Mouse (Mus musculus): ENCODE measurements around the gene Eral1. TPM values are rescaled to one million over a fixed set of nuclear protein-coding genes. Genes with fewer than 3 reads are reported as not detected.

Gene Eral1
- polyA plus RNA-seq, 1 experiment from 2014 or later, result 31.2 TPM

GRCm38 (mm10) chr11:78116146-78116410 is 35.9 kb upstream of the Eral1 start:
- no peak overlapping the region for H3K27ac ChIP-seq (ENCODE audit: low read length)

GRCm38 (mm10) chr11:78115367-78116145 is 35.4 kb upstream of the Eral1 start:
- ATAC-seq, result peak; percentile 100
- Histone ChIP-seq H3K27ac (ENCODE audit: low read length) (peak overlapping the region; percentile 83), H3K4me1 (ENCODE audit: control insufficient read depth, insufficient read depth, low read length) (peaks cover 24% of the 10 kb centered on the region), H3K36me3 (ENCODE audit: control insufficient read depth, insufficient read depth, low read length) (no peaks in the 10 kb centered on the region), H3K4me3 (ENCODE audit: low read length) (peak overlapping the region; percentile 80), H3K9ac (ENCODE audit: low read depth, low read length) (peak overlapping the region; percentile 77), H3K4me2 (ENCODE audit: low read depth, low read length) (peak overlapping the region; percentile 60), H3K9me3 (ENCODE audit: control insufficient read depth, low read length) (no peaks in the 10 kb centered on the region), H3K27me3 (replicated peaks; ENCODE audit: control insufficient read depth, insufficient read depth, low read length) (no peaks in the 10 kb centered on the region)
- under 1% methylated on average over 31 of the region's 37 CpGs for WGBS

More at GRCm38 (mm10) chr11:78116146-78116410, 35.9 kb upstream of the Eral1 start:
- no peak for ATAC-seq
- Histone ChIP-seq H3K4me3 (ENCODE audit: low read length) (peak overlapping the region; percentile 80), H3K36me3 (ENCODE audit: control insufficient read depth, insufficient read depth, low read length) (no peaks in the 10 kb centered on the region), H3K9ac (ENCODE audit: low read depth, low read length) (peak overlapping the region; percentile 77), H3K4me1 (ENCODE audit: control insufficient read depth, insufficient read depth, low read length) (peaks cover 24% of the 10 kb centered on the region), H3K9me3 (ENCODE audit: control insufficient read depth, low read length) (no peaks in the 10 kb centered on the region), H3K4me2 (ENCODE audit: low read depth, low read length) (peak overlapping the region; percentile 60), H3K27me3 (replicated peaks; ENCODE audit: control insufficient read depth, insufficient read depth, low read length) (no peaks in the 10 kb centered on the region)
- WGBS, result 11% methylated on average over 5 of the region's 5 CpGs

GRCm38 (mm10) chr11:78114676-78115366 is 34.6 kb upstream of the Eral1 start:
- no peaks in the 10 kb centered on the region for H3K27me3 ChIP-seq (replicated peaks; ENCODE audit: control insufficient read depth, insufficient read depth, low read length)
- peak overlapping the region; percentile 60 for H3K4me2 ChIP-seq (ENCODE audit: low read depth, low read length)
- peaks cover 18% of the 10 kb centered on the region; the same call in 1 of the 2 replicates for H3K4me1 ChIP-seq (ENCODE audit: control insufficient read depth, insufficient read depth, low read length)
- peak overlapping the region; percentile 83 for H3K27ac ChIP-seq (ENCODE audit: low read length)
- H3K9ac ChIP-seq (ENCODE audit: low read depth, low read length), result peak overlapping the region; percentile 77
- no peak; the same call in 1 of the 2 replicates for ATAC-seq
- peak overlapping the region; percentile 80 for H3K4me3 ChIP-seq (ENCODE audit: low read length)
- H3K36me3 ChIP-seq (ENCODE audit: control insufficient read depth, insufficient read depth, low read length), result no peaks in the 10 kb centered on the region
- no peaks in the 10 kb centered on the region for H3K9me3 ChIP-seq (ENCODE audit: control insufficient read depth, low read length)
- WGBS, result 7% methylated on average over 19 of the region's 19 CpGs

GRCm38 (mm10) chr11:78113616-78114015 is 33.4 kb upstream of the Eral1 start:
- Histone ChIP-seq H3K27ac (ENCODE audit: low read length) (no peak overlapping the region), H3K36me3 (ENCODE audit: control insufficient read depth, insufficient read depth, low read length) (no peaks in the 10 kb centered on the region), H3K4me2 (ENCODE audit: low read depth, low read length) (no peak overlapping the region), H3K9me3 (ENCODE audit: control insufficient read depth, low read length) (no peaks in the 10 kb centered on the region), H3K9ac (ENCODE audit: low read depth, low read length) (no peak overlapping the region), H3K4me1 (ENCODE audit: control insufficient read depth, insufficient read depth, low read length) (peaks cover 16% of the 10 kb centered on the region; the same call in 1 of the 2 replicates), H3K4me3 (ENCODE audit: low read length) (no peak overlapping the region), H3K27me3 (replicated peaks; ENCODE audit: control insufficient read depth, insufficient read depth, low read length) (no peaks in the 10 kb centered on the region)
- WGBS, result 86% methylated on average over 2 of the region's 2 CpGs
- no peak for ATAC-seq

- H3K4me2 ChIP-seq (ENCODE audit: low read depth, low read length), result no peak overlapping the region
- no peak overlapping the region for H3K9ac ChIP-seq (ENCODE audit: low read depth, low read length)
- H3K36me3 ChIP-seq (ENCODE audit: control insufficient read depth, insufficient read depth, low read length), result peaks cover 3% of the 10 kb centered on the region; the same call in 1 of the 2 replicates
- 94% methylated on average over 5 of the region's 5 CpGs for WGBS
- no peak for ATAC-seq
- H3K9me3 ChIP-seq (ENCODE audit: control insufficient read depth, low read length), result no peaks in the 10 kb centered on the region
- H3K27me3 ChIP-seq (replicated peaks; ENCODE audit: control insufficient read depth, insufficient read depth, low read length), result no peaks in the 10 kb centered on the region
- H3K27ac ChIP-seq (ENCODE audit: low read length), result no peak overlapping the region
- no peaks in the 10 kb centered on the region; the same call in 1 of the 2 replicates for H3K4me1 ChIP-seq (ENCODE audit: control insufficient read depth, insufficient read depth, low read length)
- no peak overlapping the region for H3K4me3 ChIP-seq (ENCODE audit: low read length)
Measured at GRCm38 (mm10) chr11:78104501-78104900, 24.3 kb upstream of the Eral1 start.

- Histone ChIP-seq H3K9me3 (ENCODE audit: control insufficient read depth, low read length) (no peaks in the 10 kb centered on the region), H3K4me1 (ENCODE audit: control insufficient read depth, insufficient read depth, low read length) (no peaks in the 10 kb centered on the region; the same call in 1 of the 2 replicates), H3K27me3 (replicated peaks; ENCODE audit: control insufficient read depth, insufficient read depth, low read length) (no peaks in the 10 kb centered on the region), H3K4me3 (ENCODE audit: low read length) (no peak overlapping the region), H3K27ac (ENCODE audit: low read length) (no peak overlapping the region), H3K4me2 (ENCODE audit: low read depth, low read length) (no peak overlapping the region), H3K9ac (ENCODE audit: low read depth, low read length) (no peak overlapping the region), H3K36me3 (ENCODE audit: control insufficient read depth, insufficient read depth, low read length) (peaks cover 3% of the 10 kb centered on the region; the same call in 1 of the 2 replicates)
- WGBS, result 58% methylated on average over 5 of the region's 5 CpGs
- peak; percentile 71 for ATAC-seq
Measured at GRCm38 (mm10) chr11:78102958-78103747, 23.0 kb upstream of the Eral1 start.

- Histone ChIP-seq H3K27me3 (replicated peaks; ENCODE audit: control insufficient read depth, insufficient read depth, low read length) (no peaks in the 10 kb centered on the region), H3K27ac (ENCODE audit: low read length) (no peak overlapping the region), H3K4me3 (ENCODE audit: low read length) (no peak overlapping the region), H3K9me3 (ENCODE audit: control insufficient read depth, low read length) (no peaks in the 10 kb centered on the region), H3K9ac (ENCODE audit: low read depth, low read length) (no peak overlapping the region), H3K36me3 (ENCODE audit: control insufficient read depth, insufficient read depth, low read length) (no peaks in the 10 kb centered on the region), H3K4me1 (ENCODE audit: control insufficient read depth, insufficient read depth, low read length) (peaks cover 3% of the 10 kb centered on the region), H3K4me2 (ENCODE audit: low read depth, low read length) (no peak overlapping the region)
- no peak for ATAC-seq
- 84% methylated on average over 5 of the region's 5 CpGs for WGBS
Measured at GRCm38 (mm10) chr11:78102142-78102541, 22.0 kb upstream of the Eral1 start.

- Histone ChIP-seq H3K27ac (ENCODE audit: low read length) (no peak overlapping the region), H3K27me3 (replicated peaks; ENCODE audit: control insufficient read depth, insufficient read depth, low read length) (no peaks in the 10 kb centered on the region), H3K36me3 (ENCODE audit: control insufficient read depth, insufficient read depth, low read length) (no peaks in the 10 kb centered on the region), H3K9ac (ENCODE audit: low read depth, low read length) (no peak overlapping the region), H3K4me2 (ENCODE audit: low read depth, low read length) (no peak overlapping the region), H3K9me3 (ENCODE audit: control insufficient read depth, low read length) (no peaks in the 10 kb centered on the region), H3K4me3 (ENCODE audit: low read length) (no peak overlapping the region), H3K4me1 (ENCODE audit: control insufficient read depth, insufficient read depth, low read length) (peaks cover 13% of the 10 kb centered on the region)
- ATAC-seq, result no peak
- WGBS, result 82% methylated on average over 11 of the region's 11 CpGs
Measured at GRCm38 (mm10) chr11:78100746-78101145, 20.6 kb upstream of the Eral1 start.

- no peaks in the 10 kb centered on the region for H3K9me3 ChIP-seq (ENCODE audit: control insufficient read depth, low read length)
- 0 out of 2 replicates have a peak overlapping the region, but pooled peaks have one; percentile 3 for H3K4me3 ChIP-seq (ENCODE audit: low read length)
- no peaks in the 10 kb centered on the region for H3K27me3 ChIP-seq (replicated peaks; ENCODE audit: control insufficient read depth, insufficient read depth, low read length)
- 47% methylated on average over 3 of the region's 3 CpGs for WGBS
- H3K36me3 ChIP-seq (ENCODE audit: control insufficient read depth, insufficient read depth, low read length), result no peaks in the 10 kb centered on the region
- peak overlapping the region; percentile 33; the same call in 1 of the 2 replicates for H3K9ac ChIP-seq (ENCODE audit: low read depth, low read length)
- H3K27ac ChIP-seq (ENCODE audit: low read length), result 0 out of 2 replicates have a peak overlapping the region, but pooled peaks have one; percentile 23
- H3K4me1 ChIP-seq (ENCODE audit: control insufficient read depth, insufficient read depth, low read length), result peaks cover 17% of the 10 kb centered on the region
- peak overlapping the region; percentile 19 for H3K4me2 ChIP-seq (ENCODE audit: low read depth, low read length)
- no peak for ATAC-seq
Measured at GRCm38 (mm10) chr11:78097077-78097476, 16.9 kb upstream of the Eral1 start.

Measured in intestine, embryonic 16.5 days (tissue).